Mouse (Mus musculus) lung, adult 2 months (tissue): Measurements from ENCODE around the gene Acly.

ENCODE experiments used
- CTCF ChIP-seq: fragments of 200-500 bp; IDR thresholded peaks from 2 replicates; pipeline ENCODE4 v1.5.1; 2011; ENCODE audit warnings: mild to moderate bottlenecking, low read length, control low read depth; ENCODE audit not compliant: insufficient read depth
- POLR2A ChIP-seq: fragments of 200-500 bp; IDR thresholded peaks from 2 replicates; pipeline ENCODE4 v1.6.1; 2011; ENCODE audit warnings: low read depth, mild to moderate bottlenecking, control low read depth, low read length, borderline replicate concordance; ENCODE audit errors: extremely low read depth

DNA sequence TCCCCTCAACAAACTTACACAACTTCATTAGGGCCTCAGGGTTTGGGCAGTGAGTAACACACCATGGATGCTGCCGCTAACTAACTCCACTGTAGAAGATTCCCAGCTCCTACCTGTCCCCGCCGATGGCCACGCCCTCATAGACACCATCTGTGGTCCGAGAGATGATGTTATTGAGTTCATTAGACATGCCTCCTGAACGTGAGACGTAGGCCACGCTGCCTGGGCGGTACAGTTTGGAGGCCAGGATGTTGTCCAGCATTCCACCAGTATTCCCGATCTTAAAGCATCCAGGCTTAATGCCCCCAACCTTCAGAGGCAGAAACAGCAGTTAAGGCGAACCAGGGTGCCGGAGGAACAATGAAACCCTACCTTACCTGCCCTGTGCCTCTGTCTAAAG is 34.0 kb downstream of the Acly start:
- TF ChIP-seq CTCF, result no peak
- no peak for TF ChIP-seq POLR2A
